Mouse (Mus musculus) MEL (cell line): Measurements from ENCODE around the gene Usp22.

ENCODE experiments used
- BHLHE40 ChIP-seq: IDR thresholded peaks from 2 replicates; pipeline ENCODE4 v1.6.1; 2012; ENCODE audit warnings: low read depth, mild to moderate bottlenecking, inconsistent platforms, low read length, improper control_type of control experiment, borderline replicate concordance
- CHD1 ChIP-seq: IDR thresholded peaks from 2 replicates; pipeline ENCODE4 v1.6.1; 2012; ENCODE audit warnings: low read depth, mild to moderate bottlenecking, inconsistent platforms, low read length, improper control_type of control experiment
- CTCF ChIP-seq, 3 experiments: IDR thresholded peaks in 2 of 3; conservative IDR thresholded peaks in 1 of 3; 2 replicates each; pipeline ENCODE4 v1.5.1; 2011 to 2012; ENCODE audit warnings: low read length in 3 of 3, low read depth in 2 of 3, mild to moderate bottlenecking in 2 of 3, improper control_type of control experiment in 1 of 3, inconsistent platforms in 1 of 3, mixed read lengths in 1 of 3, moderate library complexity in 1 of 3; ENCODE audit not compliant: control insufficient read depth in 1 of 3, insufficient read depth in 1 of 3, poor library complexity in 1 of 3, severe bottlenecking in 1 of 3
- GATA1 ChIP-seq: IDR thresholded peaks from 2 replicates; pipeline ENCODE4 v1.6.1; 2011; ENCODE audit warnings: low read depth, low read length, improper control_type of control experiment
- HCFC1 ChIP-seq: IDR thresholded peaks from 2 replicates; pipeline ENCODE4 v1.6.1; 2012; ENCODE audit warnings: low read depth, mild to moderate bottlenecking, inconsistent platforms, low read length, improper control_type of control experiment, moderate library complexity
- KAT2A ChIP-seq: conservative IDR thresholded peaks from 2 replicates; pipeline ENCODE4 v1.6.1; 2012; ENCODE audit warnings: low read depth, low read length, improper control_type of control experiment, inconsistent platforms
- MXI1 ChIP-seq: IDR thresholded peaks from 2 replicates; pipeline ENCODE4 v1.6.1; 2011; ENCODE audit warnings: mild to moderate bottlenecking, low read depth, low read length, improper control_type of control experiment
- RCOR1 ChIP-seq: IDR thresholded peaks from 2 replicates; pipeline ENCODE4 v1.6.1; 2012; ENCODE audit warnings: low read depth, mild to moderate bottlenecking, inconsistent platforms, low read length, improper control_type of control experiment
- SMC3 ChIP-seq: IDR thresholded peaks from 2 replicates; pipeline ENCODE4 v1.6.1; 2011; ENCODE audit warnings: low read depth, low read length, improper control_type of control experiment
- TAL1 ChIP-seq: IDR thresholded peaks from 2 replicates; pipeline ENCODE4 v1.6.1; 2012; ENCODE audit warnings: mild to moderate bottlenecking, inconsistent platforms, low read length, moderate library complexity, mixed read lengths
- ZC3H11A ChIP-seq: IDR thresholded peaks from 2 replicates; pipeline ENCODE4 v1.6.1; 2012; ENCODE audit warnings: low read depth, mild to moderate bottlenecking, inconsistent platforms, low read length, improper control_type of control experiment

- no peak for TF ChIP-seq CTCF (IDR thresholded peaks at IDR 0.05 in 2 of 3, conservative IDR thresholded peaks at IDR 0.05 in 1 of 3; ENCODE audit: control insufficient read depth in 1 of 3, insufficient read depth in 1 of 3, low read depth in 2 of 3, low read length in 3 of 3, poor library complexity in 1 of 3, severe bottlenecking in 1 of 3)
- TF ChIP-seq TAL1 = no peak
- no peak for TF ChIP-seq HCFC1
- no peak for TF ChIP-seq MXI1
- no peak for TF ChIP-seq BHLHE40
- no peak for TF ChIP-seq KAT2A
- no peak for TF ChIP-seq ZC3H11A
- TF ChIP-seq GATA1 = no peak
- TF ChIP-seq SMC3 = no peak
- no peak for TF ChIP-seq CHD1
- no peak for TF ChIP-seq RCOR1
These were observed 17.9 kb upstream of the Usp22 start for GRCm38 (mm10) chr11:61192779-61193178.
